Mouse (Mus musculus) hindbrain, embryonic 11.5 days (tissue): Measurements from ENCODE around the gene Reep3. TPM values are rescaled to one million over a fixed set of nuclear protein-coding genes. Genes with fewer than 3 reads are reported as not detected.

Experiments
- ATAC-seq: fragments of 200-750 bp; cut with Nextera tagmentation; 2 replicates; pipeline ENCODE4 v1.8.0; 2017; ENCODE audit warnings: mild to moderate bottlenecking, moderate TSS enrichment, moderate library complexity; ENCODE audit not compliant: low FRiP score
- DNase-seq: peaks from one replicate; pipeline ENCODE4 v3.0.0-alpha.2; 2015; ENCODE audit warnings: low spot score
- H3K27ac ChIP-seq: fragments of 300-500 bp; sonication (generic); 2 replicates; pipeline ENCODE4 v1.5.1; 2014; ENCODE audit warnings: mild to moderate bottlenecking, low read depth, low read length
- H3K27me3 ChIP-seq: fragments of 300-500 bp; sonication (generic); 2 replicates; pipeline ENCODE4 v1.6.1; 2014; ENCODE audit warnings: mild to moderate bottlenecking, low read length, moderate library complexity, mixed read lengths; ENCODE audit not compliant: control insufficient read depth, insufficient read depth
- H3K36me3 ChIP-seq: fragments of 300-500 bp; sonication (generic); 2 replicates; pipeline ENCODE4 v1.6.1; 2014; ENCODE audit warnings: mild to moderate bottlenecking, low read length, moderate library complexity, mixed read lengths; ENCODE audit not compliant: control insufficient read depth, insufficient read depth
- H3K4me1 ChIP-seq: fragments of 300-500 bp; sonication (generic); replicated peaks from 2 replicates; pipeline ENCODE4 v1.6.1; 2014; ENCODE audit warnings: low read length, mixed read lengths; ENCODE audit not compliant: control insufficient read depth, insufficient read depth
- H3K4me2 ChIP-seq: fragments of 300-500 bp; sonication (generic); replicated peaks from 2 replicates; pipeline ENCODE4 v1.6.1; 2014; ENCODE audit warnings: mild to moderate bottlenecking, low read depth, low read length
- H3K4me3 ChIP-seq: fragments of 300-500 bp; sonication (generic); 2 replicates; pipeline ENCODE4 v1.5.1; 2014; ENCODE audit warnings: low read depth, low read length
- H3K9ac ChIP-seq: fragments of 300-500 bp; sonication (generic); 2 replicates; pipeline ENCODE4 v1.6.1; 2014; ENCODE audit warnings: low read depth, low read length
- H3K9me3 ChIP-seq: fragments of 300-500 bp; sonication (generic); 2 replicates; pipeline ENCODE4 v1.6.1; 2016; ENCODE audit warnings: low read length; ENCODE audit not compliant: control insufficient read depth
- WGBS: fragments of 180-500 bp; shearing (Covaris S2); extraction: QIAGEN DNeasy Blood & Tissue Kit; methylation state at CpG from one replicate; pipeline ENCODE4 v1.1.7; 2014; 5-methylcytosine and 5-hydroxymethylcytosine counted together
- polyA plus RNA-seq: library from polyadenylated mRNA; unstranded; fragments of >200 nt; fragmentation: Nextera tagmentation; extraction: Ambion mirVana; gene quantifications from 2 replicates; pipeline ENCODE4 v1.2.1, GENCODE M21; 2014

The Reep3 gene
- 46.4 and 53.8 TPM in 2 replicates for polyA plus RNA-seq

DNA sequence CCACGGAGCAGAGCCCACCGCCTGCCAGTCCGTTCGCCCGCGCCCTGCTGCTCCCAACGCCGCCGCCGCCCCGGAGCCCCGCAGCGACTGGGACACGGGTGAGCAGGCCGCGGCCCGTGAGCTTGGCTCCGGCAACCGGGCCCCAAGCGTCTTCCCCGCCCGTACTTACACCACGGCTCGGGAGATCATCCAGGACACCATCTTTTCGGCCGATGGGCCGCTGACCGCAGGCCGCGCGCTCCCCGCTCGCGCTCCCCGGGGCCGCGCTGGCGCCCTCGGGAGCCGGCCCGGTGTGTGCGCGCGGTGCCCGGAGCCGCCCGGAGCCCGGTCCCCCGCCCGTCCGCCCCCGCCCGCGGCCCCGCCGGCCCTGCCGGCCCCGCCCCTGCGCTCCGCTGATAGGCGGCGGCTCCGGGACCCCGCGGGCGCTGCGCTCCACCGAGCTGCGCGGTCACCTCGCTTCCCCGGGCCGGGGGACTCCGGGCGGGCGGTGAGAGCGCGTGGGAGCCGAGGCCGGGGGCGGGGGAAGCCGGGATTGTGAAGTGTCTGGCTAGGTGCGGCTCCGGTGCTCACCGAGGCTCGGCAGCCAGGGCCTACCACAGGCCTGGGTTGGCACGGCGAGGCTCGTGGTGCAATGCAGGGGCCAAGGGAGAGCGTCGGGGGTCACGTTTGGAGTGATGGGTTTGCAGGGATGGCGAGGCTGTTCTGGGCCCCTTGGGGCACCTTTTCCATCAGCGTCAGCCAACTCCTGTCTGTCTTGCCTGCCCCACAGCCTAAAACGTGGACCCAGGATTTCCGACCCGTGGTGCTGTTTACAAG, at the start of gene Reep3:
Reep3 (minus strand) TSS at position 325 of the 816 bp plus-strand sequence.
- peak; percentile 78 for DNase-seq
- ATAC-seq, result peak; percentile 86
- WGBS, result 1% methylated on average over 51 of the region's 97 CpGs
- Histone ChIP-seq H3K27me3 (no peaks in the 10 kb centered on the region), H3K4me3 (peak within 1 kb of the TSS; percentile 96), H3K4me1 (peaks cover 2% of the 10 kb centered on the region; the same call in 1 of the 2 replicates), H3K9ac (peak within 1 kb of the TSS; percentile 100), H3K4me2 (peak within 1 kb of the TSS; percentile 56), H3K27ac (peak within 1 kb of the TSS; percentile 100), H3K36me3 (no peaks in the 10 kb centered on the region), H3K9me3 (no peaks in the 10 kb centered on the region)

- Histone ChIP-seq H3K4me1 (no peaks in the 10 kb centered on the region), H3K9me3 (no peaks in the 10 kb centered on the region), H3K27me3 (no peaks in the 10 kb centered on the region), H3K4me3 (no peak overlapping the region), H3K4me2 (no peak overlapping the region), H3K36me3 (no peaks in the 10 kb centered on the region), H3K9ac (no peak overlapping the region), H3K27ac (no peak overlapping the region)
- DNase-seq (no peak), ATAC-seq (no peak)
- 85% methylated on average over 4 of the region's 4 CpGs for WGBS
Observed at GRCm38 (mm10) chr10:67145623-67146022, 48.9 kb upstream of the Reep3 start.

DNA sequence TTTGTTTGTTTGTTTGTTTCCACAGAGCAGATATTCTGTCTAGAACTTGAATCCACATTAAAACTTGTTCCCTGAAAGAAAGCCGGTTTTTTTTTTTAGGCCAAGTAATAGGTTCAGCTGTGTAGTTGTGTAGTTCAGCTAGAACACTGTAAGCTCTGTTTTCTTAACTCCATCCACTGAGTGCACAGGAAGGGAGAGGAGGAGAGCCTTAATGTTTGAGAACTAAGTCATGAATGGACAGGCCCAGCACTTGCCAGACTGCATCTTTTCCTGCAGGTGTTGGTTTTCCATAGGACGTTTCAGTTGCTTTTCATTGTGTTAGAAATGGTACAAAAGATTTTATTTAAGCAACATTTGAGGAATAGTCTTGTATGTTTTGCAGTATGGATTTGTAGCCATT, 47.5 kb upstream of the Reep3 start:
- Histone ChIP-seq H3K9me3 (no peaks in the 10 kb centered on the region), H3K36me3 (no peaks in the 10 kb centered on the region), H3K27me3 (no peaks in the 10 kb centered on the region), H3K4me3 (no peak overlapping the region), H3K9ac (no peak overlapping the region), H3K27ac (no peak overlapping the region), H3K4me1 (no peaks in the 10 kb centered on the region), H3K4me2 (no peak overlapping the region)
- no peak for DNase-seq
- no peak for ATAC-seq
- 73% methylated on average over 2 of the region's 2 CpGs for WGBS

DNA sequence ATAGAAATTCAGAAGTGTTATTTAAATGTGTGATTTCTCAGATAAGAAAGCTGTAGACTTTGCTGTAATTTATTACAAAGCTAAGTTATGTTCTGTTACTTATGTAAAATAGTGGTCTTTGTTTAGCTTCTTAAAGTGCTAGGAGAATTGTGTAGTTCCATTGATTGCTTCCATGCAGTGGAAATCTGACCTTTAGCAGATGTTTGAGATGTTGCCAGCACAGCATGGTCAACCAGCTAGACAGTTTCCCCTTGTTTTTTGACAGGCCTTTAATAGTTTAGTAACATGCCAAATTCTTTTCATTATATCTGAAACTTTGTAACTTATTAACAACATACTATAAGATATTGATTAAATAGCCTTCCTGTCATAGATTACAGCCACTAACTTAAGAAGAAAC, 46.9 kb upstream of the Reep3 start:
- DNase-seq, result peak; percentile 28
- H3K27ac ChIP-seq, result no peak overlapping the region
- no peak for ATAC-seq
- H3K4me3 ChIP-seq, result no peak overlapping the region
- H3K4me1 ChIP-seq, result no peaks in the 10 kb centered on the region
- H3K9ac ChIP-seq, result no peak overlapping the region
- H3K36me3 ChIP-seq, result no peaks in the 10 kb centered on the region
- no peak overlapping the region for H3K4me2 ChIP-seq
- no peaks in the 10 kb centered on the region for H3K27me3 ChIP-seq
- H3K9me3 ChIP-seq, result no peaks in the 10 kb centered on the region

DNA sequence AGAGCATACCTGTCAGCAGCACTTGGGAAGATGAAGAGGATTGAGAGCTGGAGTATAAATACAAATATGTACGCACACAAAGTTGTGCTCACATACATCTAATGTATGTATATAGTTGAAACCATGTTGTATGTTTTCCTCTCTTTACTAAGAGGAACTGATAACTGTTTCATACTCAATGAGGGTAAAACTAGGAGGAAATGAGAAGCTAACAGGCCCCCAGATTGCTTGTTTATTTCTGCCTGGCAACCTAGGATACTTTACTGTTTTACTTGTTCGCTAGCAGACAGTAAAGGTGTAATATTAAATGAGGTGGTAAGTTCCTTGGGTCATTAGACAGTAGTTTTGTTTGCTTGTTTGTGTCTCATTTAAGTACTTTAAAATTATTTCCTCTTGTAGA, 40.7 kb upstream of the Reep3 start:
- no peak overlapping the region for H3K9ac ChIP-seq
- no peaks in the 10 kb centered on the region for H3K27me3 ChIP-seq
- H3K4me3 ChIP-seq, result no peak overlapping the region
- no peak overlapping the region for H3K27ac ChIP-seq
- DNase-seq, result no peak
- H3K4me2 ChIP-seq, result no peak overlapping the region
- ATAC-seq, result no peak
- no peaks in the 10 kb centered on the region for H3K4me1 ChIP-seq
- no peaks in the 10 kb centered on the region for H3K36me3 ChIP-seq
- H3K9me3 ChIP-seq, result no peaks in the 10 kb centered on the region
- WGBS, result 95% methylated on average over 2 of the region's 2 CpGs

GRCm38 (mm10) chr10:67134322-67134721, 37.6 kb upstream of the Reep3 start:
- DNase-seq (no peak), ATAC-seq (no peak)
- Histone ChIP-seq H3K9me3 (no peaks in the 10 kb centered on the region), H3K9ac (no peak overlapping the region), H3K36me3 (no peaks in the 10 kb centered on the region), H3K4me1 (no peaks in the 10 kb centered on the region), H3K4me3 (no peak overlapping the region), H3K27ac (no peak overlapping the region), H3K27me3 (no peaks in the 10 kb centered on the region), H3K4me2 (no peak overlapping the region)
- 91% methylated on average over 2 of the region's 2 CpGs for WGBS

DNA sequence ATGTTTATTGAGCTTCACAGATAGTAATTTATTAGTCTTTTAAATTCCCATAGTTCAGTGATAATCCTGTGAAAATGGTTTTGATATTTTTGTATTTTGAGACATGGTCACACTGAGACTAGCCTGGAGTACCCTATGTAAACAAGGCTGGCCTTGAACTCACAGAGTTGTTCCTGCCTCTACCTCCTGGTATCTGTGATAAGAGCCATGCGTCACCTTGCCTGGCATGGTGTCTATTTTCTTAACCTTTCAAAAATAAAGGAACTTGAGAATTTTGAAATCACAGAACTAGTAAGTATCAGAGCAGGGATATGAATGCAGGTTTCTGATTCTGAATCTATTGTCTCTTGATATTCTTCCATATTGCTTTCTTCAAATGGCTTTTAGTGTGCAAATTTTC, 35.0 kb upstream of the Reep3 start:
- no peak overlapping the region for H3K9ac ChIP-seq
- ATAC-seq (no peak), DNase-seq (no peak)
- no peaks in the 10 kb centered on the region for H3K4me1 ChIP-seq
- no peak overlapping the region for H3K27ac ChIP-seq
- no peak overlapping the region for H3K4me3 ChIP-seq
- H3K9me3 ChIP-seq, result no peaks in the 10 kb centered on the region
- H3K36me3 ChIP-seq, result no peaks in the 10 kb centered on the region
- H3K4me2 ChIP-seq, result no peak overlapping the region
- WGBS, result 75% methylated on average over 1 of the region's 1 CpGs
- no peaks in the 10 kb centered on the region for H3K27me3 ChIP-seq

DNA sequence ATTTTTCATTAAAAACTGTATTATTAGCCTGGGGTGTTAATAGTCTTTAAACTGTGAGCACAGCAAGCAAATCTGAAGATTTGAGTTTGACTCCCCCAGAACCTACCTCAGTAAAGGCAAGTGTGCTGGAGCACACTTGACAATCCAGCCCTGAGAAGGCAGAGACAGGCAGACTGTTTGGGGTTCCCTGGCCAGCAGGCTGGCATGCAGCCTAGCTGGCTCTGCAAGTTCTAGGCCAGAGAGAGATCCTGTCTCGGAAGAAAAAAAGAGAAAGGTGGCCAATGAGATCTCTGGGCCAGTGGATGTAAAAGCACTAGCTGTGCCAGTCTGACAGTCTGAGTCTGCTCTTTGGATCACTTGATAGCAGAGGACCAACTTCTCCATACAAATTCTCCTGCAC, 32.8 kb upstream of the Reep3 start:
- Histone ChIP-seq H3K4me2 (no peak overlapping the region), H3K4me1 (no peaks in the 10 kb centered on the region), H3K9ac (no peak overlapping the region), H3K4me3 (no peak overlapping the region), H3K27ac (no peak overlapping the region), H3K9me3 (no peaks in the 10 kb centered on the region), H3K36me3 (no peaks in the 10 kb centered on the region), H3K27me3 (no peaks in the 10 kb centered on the region)
- ATAC-seq, result no peak
- no peak for DNase-seq
- 72% methylated on average over 1 of the region's 1 CpGs for WGBS
